24 mouse cellular contexts compared by ENCODE assay signal in genomic region chr16:11743724-11744123, GRCm38 (mm10).
DNase-seq lines count a peak whose midpoint lies in the region; ATAC-seq and TF ChIP-seq lines count a peak whose summit lies in the region.
"Had no signal": no experiment of that assay in that cellular context is flagged by ENCODE, and none has a peak within 500 bp of the region (broad histone marks: within the 10 kb centered on the region; RNA-seq: fewer than 3 reads in every experiment).

No protein-coding gene starts in this region.

- no peak for DNase-seq in forebrain, postnatal 0 days
- peak; percentile 2 for DNase-seq in midbrain, embryonic 11.5 days (ENCODE audit: low spot score, missing footprints)
- no peak for DNase-seq in midbrain, postnatal 0 days (ENCODE audit: low spot score)
- DNase-seq in retina, postnatal 1 day: no peak
- DNase-seq: adrenal gland, postnatal 14 days; cerebellum, adult 11-12 months; cerebellum, adult 9-11 months; embryo, embryonic 11 days; gastrocnemius, adult 2 months; heart, postnatal 14 days had no signal

- no peaks in the 10 kb centered on the region for H3K4me1 ChIP-seq in forebrain, postnatal 0 days (ENCODE audit: insufficient read depth)
- H3K4me1 ChIP-seq in forebrain, embryonic 13.5 days: no peaks in the 10 kb centered on the region
- no peaks in the 10 kb centered on the region for H3K4me1 ChIP-seq in midbrain, embryonic 11.5 days (ENCODE audit: control insufficient read depth, insufficient read depth, low read length)
- no peaks in the 10 kb centered on the region for H3K4me1 ChIP-seq in midbrain, postnatal 0 days (ENCODE audit: insufficient read depth, low read length)
- H3K4me1 ChIP-seq: embryonic facial prominence, embryonic 15.5 days; forebrain, embryonic 10.5 days; heart, embryonic 15.5 days; hindbrain, embryonic 10.5 days had no signal

- no peaks in the 10 kb centered on the region for H3K27me3 ChIP-seq in forebrain, postnatal 0 days (ENCODE audit: insufficient read depth, low read length)
- H3K27me3 ChIP-seq in forebrain, embryonic 13.5 days: no peaks in the 10 kb centered on the region
- H3K27me3 ChIP-seq in midbrain, embryonic 11.5 days (ENCODE audit: control insufficient read depth, insufficient read depth, low read length): no peaks in the 10 kb centered on the region
- no peaks in the 10 kb centered on the region for H3K27me3 ChIP-seq in midbrain, postnatal 0 days (ENCODE audit: insufficient read depth, low read length)
- H3K27me3 ChIP-seq in myocyte (ENCODE audit: control insufficient read depth, insufficient read depth, insufficient read length): no peaks in the 10 kb centered on the region
- H3K27me3 ChIP-seq: CH12.LX; embryonic facial prominence, embryonic 15.5 days; heart, embryonic 15.5 days; Patski had no signal

- no peak overlapping the region for H3K4me3 ChIP-seq in forebrain, postnatal 0 days (ENCODE audit: low read depth, low read length)
- H3K4me3 ChIP-seq in forebrain, embryonic 13.5 days: no peak overlapping the region
- H3K4me3 ChIP-seq in midbrain, embryonic 11.5 days (ENCODE audit: low read depth, low read length): no peak overlapping the region
- H3K4me3 ChIP-seq in midbrain, postnatal 0 days (ENCODE audit: low read depth, low read length): no peak overlapping the region
- no peak overlapping the region for H3K4me3 ChIP-seq in myocyte
- H3K4me3 ChIP-seq: embryonic facial prominence, embryonic 15.5 days; erythroblast, embryonic 14.5 days; forebrain, embryonic 10.5 days; gastrocnemius, adult 2 months; heart, adult 2 months; heart, embryonic 15.5 days; hindbrain, embryonic 10.5 days had no signal

- 0 out of 2 replicates have a peak, but pooled peaks have one; percentile 21 for ATAC-seq in forebrain, postnatal 0 days
- ATAC-seq in forebrain, embryonic 13.5 days: no peak
- ATAC-seq in midbrain, embryonic 11.5 days (ENCODE audit: low FRiP score): no peak
- no peak for ATAC-seq in midbrain, postnatal 0 days (ENCODE audit: low FRiP score)
- peak; percentile 35; the same call in 1 of the 2 replicates for ATAC-seq in granulocyte monocyte progenitor cell, adult 5-6 weeks (replicated peaks; ENCODE audit: poor library complexity, severe bottlenecking)
- ATAC-seq: activated CD4-positive, CD25-positive, alpha-beta regulatory T cell, adult 4 months; Patski had no signal

- 86% methylated on average over 4 of the region's 4 CpGs for WGBS in forebrain, postnatal 0 days
- 91% methylated on average over 4 of the region's 4 CpGs for WGBS in forebrain, embryonic 13.5 days
- whole genome bisulfite sequencing in midbrain, embryonic 11.5 days: 93% methylated on average over 4 of the region's 4 CpGs
- WGBS in midbrain, postnatal 0 days: 88% methylated on average over 4 of the region's 4 CpGs

- H3K9ac ChIP-seq in forebrain, postnatal 0 days: no peak overlapping the region
- no peak overlapping the region for H3K9ac ChIP-seq in forebrain, embryonic 13.5 days
- H3K9ac ChIP-seq in midbrain, embryonic 11.5 days (ENCODE audit: low read length): no peak overlapping the region
- H3K9ac ChIP-seq in midbrain, postnatal 0 days (replicated peaks; ENCODE audit: low read length, poor library complexity, severe bottlenecking): no peak overlapping the region
- H3K9ac ChIP-seq: embryonic facial prominence, embryonic 15.5 days; heart, embryonic 15.5 days; hindbrain, embryonic 14.5 days had no signal

- H3K4me2 ChIP-seq in forebrain, postnatal 0 days (ENCODE audit: low read depth): no peak overlapping the region
- H3K4me2 ChIP-seq in forebrain, embryonic 13.5 days: no peak overlapping the region
- no peak overlapping the region for H3K4me2 ChIP-seq in midbrain, embryonic 11.5 days
- no peak overlapping the region for H3K4me2 ChIP-seq in midbrain, postnatal 0 days (ENCODE audit: low read depth, low read length, poor library complexity, severe bottlenecking)
- H3K4me2 ChIP-seq in myocyte (ENCODE audit: low read depth): no peak overlapping the region
- H3K4me2 ChIP-seq: embryonic facial prominence, embryonic 15.5 days; heart, embryonic 11.5 days; heart, embryonic 15.5 days; hindbrain, embryonic 14.5 days had no signal

- H3K9me3 ChIP-seq in forebrain, postnatal 0 days (ENCODE audit: low read length): no peaks in the 10 kb centered on the region
- H3K9me3 ChIP-seq in forebrain, embryonic 13.5 days (replicated peaks): no peaks in the 10 kb centered on the region
- H3K9me3 ChIP-seq in midbrain, embryonic 11.5 days (ENCODE audit: control insufficient read depth, low read length): no peaks in the 10 kb centered on the region
- H3K9me3 ChIP-seq in midbrain, postnatal 0 days (ENCODE audit: low read length): no peaks in the 10 kb centered on the region
- H3K9me3 ChIP-seq: embryonic facial prominence, embryonic 15.5 days; forebrain, embryonic 10.5 days; heart, embryonic 15.5 days; hindbrain, embryonic 10.5 days had no signal

- no peaks in the 10 kb centered on the region for H3K79me2 ChIP-seq in myocyte (ENCODE audit: control insufficient read depth, insufficient read depth)

- no peaks in the 10 kb centered on the region for H3K36me3 ChIP-seq in forebrain, postnatal 0 days (ENCODE audit: insufficient read depth)
- no peaks in the 10 kb centered on the region for H3K36me3 ChIP-seq in forebrain, embryonic 13.5 days (ENCODE audit: poor library complexity, severe bottlenecking)
- no peaks in the 10 kb centered on the region for H3K36me3 ChIP-seq in midbrain, embryonic 11.5 days (ENCODE audit: control insufficient read depth, insufficient read depth, low read length)
- H3K36me3 ChIP-seq in midbrain, postnatal 0 days (ENCODE audit: insufficient read depth, low read length): no peaks in the 10 kb centered on the region
- no peaks in the 10 kb centered on the region for H3K36me3 ChIP-seq in myocyte (ENCODE audit: control insufficient read depth, insufficient read depth)
- H3K36me3 ChIP-seq: embryonic facial prominence, embryonic 15.5 days; forebrain, embryonic 10.5 days; heart, embryonic 15.5 days; hindbrain, embryonic 10.5 days had no signal

- no peak for TF ChIP-seq CTCF in forebrain, postnatal 0 days (IDR thresholded peaks at IDR 0.05; ENCODE audit: low read depth)
- TF ChIP-seq CTCF in midbrain, postnatal 0 days (IDR thresholded peaks at IDR 0.05): no peak

- no peak overlapping the region for H3ac ChIP-seq in myocyte (ENCODE audit: control insufficient read depth, insufficient read length)

- no peak for TF ChIP-seq POLR2A in myocyte (IDR thresholded peaks at IDR 0.05; ENCODE audit: insufficient read length, low read depth)

- no peak overlapping the region for H3K27ac ChIP-seq in forebrain, postnatal 0 days (ENCODE audit: low read depth, low read length)
- H3K27ac ChIP-seq in forebrain, embryonic 13.5 days: no peak overlapping the region
- H3K27ac ChIP-seq in midbrain, embryonic 11.5 days (ENCODE audit: low read depth, low read length): no peak overlapping the region
- H3K27ac ChIP-seq in midbrain, postnatal 0 days (ENCODE audit: low read depth, low read length): no peak overlapping the region
- H3K27ac ChIP-seq: embryonic facial prominence, embryonic 15.5 days; forebrain, embryonic 10.5 days; gastrocnemius, adult 2 months; heart, adult 2 months; heart, embryonic 15.5 days; hindbrain, embryonic 10.5 days; hindbrain, embryonic 14.5 days had no signal

TF ChIP-seq in myocyte, 11 proteins besides CTCF, POLR2A, EP300 and RAD21:
- TF ChIP-seq REST (IDR thresholded peaks at IDR 0.05; ENCODE audit: insufficient read depth, insufficient read length): no peak
- TF ChIP-seq POLR2AphosphoS2 (IDR thresholded peaks at IDR 0.05; ENCODE audit: insufficient read length, low read depth): no peak
- TF ChIP-seq MYOG (IDR thresholded peaks at IDR 0.05; ENCODE audit: control insufficient read depth in 1 of 3, insufficient read depth in 1 of 3, insufficient read length in 2 of 3, low read depth in 2 of 3): peak in 2 of 3 experiments; percentile 80 to 82
- TF ChIP-seq MYOD1 (IDR thresholded peaks at IDR 0.05; ENCODE audit: control insufficient read depth in 1 of 3, insufficient read length in 2 of 3, low read depth in 2 of 3): peak in 2 of 3 experiments; percentile 67 to 91
- no peak for TF ChIP-seq SRF (IDR thresholded peaks at IDR 0.05; ENCODE audit: control insufficient read depth, insufficient read length, low read depth)
- no peak for TF ChIP-seq MAX (IDR thresholded peaks at IDR 0.05; ENCODE audit: low read depth)
- no peak for TF ChIP-seq TCF3 (IDR thresholded peaks at IDR 0.05; ENCODE audit: insufficient read length, low read depth)
- TF ChIP-seq USF1 (IDR thresholded peaks at IDR 0.05; ENCODE audit: low read depth): no peak
- TF ChIP-seq E2F4 (IDR thresholded peaks at IDR 0.05; ENCODE audit: insufficient read depth): no peak
- no peak for TF ChIP-seq CEBPB (IDR thresholded peaks at IDR 0.05; ENCODE audit: insufficient read depth, poor library complexity, severe bottlenecking)
- TF ChIP-seq TCF12 (IDR thresholded peaks at IDR 0.05; ENCODE audit: insufficient read depth, poor library complexity, severe bottlenecking): no peak

Comparison
In these comparisons a context has a peak if more than half of its experiments do, and no peak if none do; other contexts are left out.
1. ATAC-seq: peak in forebrain, postnatal 0 days (single experiment) and granulocyte monocyte progenitor cell, adult 5-6 weeks (single experiment); none in forebrain, embryonic 13.5 days (single experiment), midbrain, embryonic 11.5 days (single experiment) and midbrain, postnatal 0 days (single experiment).